Mouse (Mus musculus) ES-Bruce4 (cell line): ENCODE measurements around the gene Ntn1.

ENCODE experiments used
- CTCF ChIP-seq: IDR thresholded peaks from one replicate; pipeline ENCODE4 v1.8.1; 2011; ENCODE audit warnings: low read depth, low read length
- EP300 ChIP-seq: IDR thresholded peaks from 2 replicates; pipeline ENCODE4 v1.6.1; 2011; ENCODE audit warnings: low read depth, low read length; ENCODE audit not compliant: insufficient read depth
- POLR2A ChIP-seq: IDR thresholded peaks from one replicate; pipeline ENCODE4 v1.8.1; 2011; ENCODE audit warnings: low read length; ENCODE audit not compliant: insufficient read depth

- TF ChIP-seq EP300: no peak
- TF ChIP-seq CTCF: no peak
- no peak for TF ChIP-seq POLR2A
These were observed 22.2 kb downstream of the Ntn1 start for GRCm38 (mm10) chr11:68378419-68378818.
